Mouse (Mus musculus): Measurements from ENCODE around the gene Stk16. TPM values are rescaled to one million over a fixed set of nuclear protein-coding genes. Genes with fewer than 3 reads are reported as not detected.

The Stk16 gene
- 10 to 100 TPM; 85.6 to 86.0 TPM for total RNA-seq (2021)
- long read RNA-seq, experiment 1, transcript Stk16-201 (8 exons, 2,876 nt): major isoform, 22 of 40 reads
- long read RNA-seq, experiment 1, partial matches to known transcripts: 2 of 40 reads
- long read RNA-seq, experiment 1, other reads (novel, unspliced or antisense): 16 of 40 reads
- long read RNA-seq, experiment 2, transcript Stk16-201 (8 exons, 2,876 nt): major isoform, 16 of 32 reads
- long read RNA-seq, experiment 2, partial matches to known transcripts: 0 of 32 reads
- long read RNA-seq, experiment 2, other reads (novel, unspliced or antisense): 15 of 32 reads

DNA sequence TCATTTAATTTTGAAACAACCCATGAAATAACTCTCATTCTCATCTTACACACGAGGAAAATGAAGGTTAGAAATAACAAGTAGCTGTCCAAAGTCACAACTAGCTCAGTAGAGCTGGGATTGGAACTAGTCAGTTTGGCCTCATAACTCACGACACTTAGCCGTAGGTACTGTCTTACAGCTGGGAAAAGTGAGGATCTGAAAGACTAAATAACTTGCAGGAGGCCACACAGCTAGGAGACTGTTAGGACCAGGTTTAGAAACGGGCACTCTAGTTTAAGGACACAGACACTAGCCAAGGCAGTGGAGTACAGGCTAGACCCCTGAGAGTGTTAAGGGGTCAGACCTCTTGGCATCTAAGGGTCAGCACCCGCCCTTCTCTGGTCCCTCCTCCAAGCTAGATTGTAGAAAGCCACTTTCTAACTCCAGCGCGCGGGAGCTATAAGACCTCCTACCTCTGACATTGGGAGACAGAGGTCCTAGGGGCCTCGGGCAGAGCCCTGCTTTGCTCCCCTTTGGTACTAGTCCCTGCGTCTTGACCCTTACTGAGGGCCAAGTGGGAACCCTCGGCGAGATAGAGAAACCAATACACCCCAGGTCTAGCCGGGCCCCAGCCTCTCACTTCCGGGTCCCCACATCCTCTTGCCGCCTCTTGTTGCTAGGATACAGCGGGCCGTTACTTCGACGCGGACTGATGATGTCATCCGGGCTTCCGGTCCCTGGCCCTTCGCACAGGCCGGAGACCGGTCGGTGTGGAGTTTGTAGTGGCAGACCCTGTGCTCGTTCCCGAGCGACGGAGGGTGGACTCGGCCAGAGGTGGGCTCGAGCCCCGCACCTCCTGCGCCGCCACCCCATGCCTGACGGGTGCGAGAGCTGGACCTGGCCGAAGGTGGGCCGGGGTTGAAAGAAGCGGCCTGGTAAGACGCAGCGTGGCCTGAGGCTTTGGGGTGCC, at the start of gene Stk16, which contains the start of gene Glb1l:
Stk16 (plus strand) TSS at position 703 of the 952 bp plus-strand sequence.
Glb1l (minus strand) TSS at position 678 of the 952 bp plus-strand sequence.
- no peak for TF ChIP-seq CTCF (IDR thresholded peaks at IDR 0.05)
- Histone ChIP-seq H3K4me3 (peak within 1 kb of the TSS; percentile 95), H3K27ac (peak within 1 kb of the TSS; percentile 88)
- peak; percentile 95 to 96 for DNase-seq (ENCODE audit: extremely low spot score in 1 of 2, low spot score in 2 of 2)
- intact Hi-C loops (cut with DNase I): no loop called here

DNA sequence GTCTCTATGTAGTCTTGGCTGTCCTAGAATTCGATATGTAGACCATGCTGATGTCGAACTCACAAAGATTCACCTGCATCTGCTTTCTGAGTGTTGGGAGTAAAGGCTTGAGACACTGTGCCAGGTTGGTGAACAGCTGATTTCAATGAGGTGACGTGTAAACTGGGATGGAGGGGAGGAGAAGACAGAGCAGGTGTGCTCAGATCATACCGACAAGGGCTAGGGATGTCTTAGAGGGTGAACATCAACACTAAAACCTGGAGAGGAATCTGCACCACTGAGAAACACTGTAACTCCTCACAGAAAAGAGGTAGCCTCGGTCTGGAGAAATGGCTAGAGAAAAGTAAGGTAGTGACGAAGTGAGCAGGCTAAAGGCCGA, 42.6 kb upstream of the Stk16 start:
- DNase-seq (ENCODE audit: extremely low spot score in 1 of 2, low spot score in 2 of 2): no peak
- Histone ChIP-seq H3K4me3 (peak overlapping the region; percentile 93), H3K27ac (peak overlapping the region; percentile 95)
- intact Hi-C loops (cut with DNase I): loop anchor here (2.0 kb wide), 1 partner anchor 25 kb away; the partner anchor contains the start of genes Cnppd1 and Retreg2
- TF ChIP-seq CTCF (IDR thresholded peaks at IDR 0.05): no peak

DNA sequence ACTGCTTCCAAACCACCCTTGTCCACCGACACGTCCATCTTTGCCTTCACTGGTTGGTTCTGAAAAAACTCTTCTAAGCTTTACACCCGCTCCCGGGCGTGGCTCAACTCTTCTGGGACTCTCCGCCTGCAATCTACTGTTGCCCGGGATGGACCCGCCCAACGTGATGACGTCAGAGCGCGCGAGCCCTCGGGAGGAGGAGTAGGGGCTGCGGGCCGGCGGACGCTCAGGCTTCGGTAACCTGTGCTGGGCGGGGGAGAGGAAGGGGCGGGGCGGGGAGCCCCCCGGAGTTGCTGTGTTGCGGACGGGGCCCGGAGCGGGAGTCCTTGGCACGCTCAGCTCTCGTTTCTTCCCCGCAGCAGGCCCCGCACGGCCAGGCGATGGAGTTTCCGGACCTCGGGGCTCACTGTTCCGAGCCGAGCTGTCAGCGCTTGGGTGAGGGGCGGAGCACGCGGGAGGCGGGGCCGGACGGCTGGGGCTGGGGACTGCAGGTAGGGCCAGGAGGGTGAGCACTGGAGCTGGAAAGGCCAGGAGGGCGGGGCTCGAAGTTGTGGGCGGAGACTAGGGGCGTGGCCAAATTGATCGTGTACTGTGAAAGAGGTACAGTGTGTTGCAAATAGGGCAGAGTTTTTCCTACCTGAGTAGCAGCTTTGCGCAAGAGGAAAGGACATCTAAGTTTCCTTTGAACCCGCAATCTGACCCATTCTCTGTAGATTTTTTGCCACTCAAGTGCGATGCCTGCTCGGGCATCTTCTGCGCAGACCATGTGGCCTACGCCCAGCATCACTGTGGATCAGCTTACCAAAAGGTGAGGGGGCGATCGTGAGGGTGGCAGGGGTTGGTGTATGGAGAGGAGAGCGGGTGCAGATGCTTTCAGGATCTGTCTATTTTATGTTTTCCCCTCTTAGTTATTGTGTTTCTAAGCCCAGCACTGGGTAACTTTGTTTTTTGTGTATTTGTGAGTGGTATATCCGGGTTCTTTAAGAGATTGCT, 41.9 kb upstream of the Stk16 start, which contains the start of gene Zfand2b:
Zfand2b (plus strand) TSS at position 175 of the 993 bp plus-strand sequence.
- Histone ChIP-seq H3K4me3 (peak within 1 kb of the TSS; percentile 93), H3K27ac (peak within 1 kb of the TSS; percentile 95)
- no peak for TF ChIP-seq CTCF (IDR thresholded peaks at IDR 0.05)
- peak; percentile 94 to 95 for DNase-seq (ENCODE audit: extremely low spot score in 1 of 2, low spot score in 2 of 2)
- intact Hi-C loops (cut with DNase I): loop anchor here (1.0 to 2.0 kb wide), 2 partner anchors 12 to 26 kb away; partner anchors contain the start of genes Abcb6, Cnppd1 and Retreg2

DNA sequence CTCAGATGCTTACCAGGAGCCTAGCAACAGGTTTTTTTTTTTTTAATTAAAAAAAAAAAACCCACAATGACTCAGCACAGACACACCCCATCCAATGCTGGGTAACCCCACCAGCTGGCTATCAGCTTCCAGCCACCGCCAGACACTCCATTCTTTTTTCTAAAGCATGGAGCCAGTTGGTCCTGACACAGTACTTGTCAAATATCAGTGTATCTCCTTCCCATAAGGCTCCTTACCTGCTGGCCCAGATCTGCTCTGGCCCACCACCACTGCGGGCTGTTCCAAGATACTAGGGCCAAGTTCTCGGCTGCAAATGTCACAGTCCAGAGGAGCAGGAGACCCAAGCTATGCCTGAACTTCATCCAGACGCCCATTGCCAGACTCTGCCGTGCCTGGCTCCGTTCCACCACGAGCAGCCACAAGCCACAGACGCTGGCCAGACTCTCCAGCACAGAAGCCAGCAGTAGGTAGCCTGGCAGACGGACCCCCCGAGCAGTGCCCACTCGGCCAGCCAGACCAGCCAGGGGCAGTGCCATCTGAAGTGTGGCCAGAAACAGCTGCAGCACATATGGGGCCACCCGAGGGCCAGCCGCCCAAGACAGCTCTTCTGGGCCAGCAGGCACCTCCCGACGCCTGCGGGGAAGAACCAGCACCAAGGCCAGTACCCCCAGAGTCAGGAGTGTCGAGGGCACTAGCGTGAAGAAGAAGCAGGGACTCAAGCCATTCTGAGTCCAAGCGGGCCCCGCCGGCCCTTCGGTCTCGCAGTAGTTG, 31.1 kb upstream of the Stk16 start:
- H3K27ac ChIP-seq: peak overlapping the region; percentile 29
- intact Hi-C loops (cut with DNase I): loop anchor here (1.0 to 5.0 kb wide), 4 partner anchors 10 to 73 kb away; partner anchors contain the start of genes Cnppd1, Retreg2 and Tuba4a
- H3K4me3 ChIP-seq: peak overlapping the region; percentile 62
- peak; percentile 38 to 41 for DNase-seq (ENCODE audit: extremely low spot score in 1 of 2, low spot score in 2 of 2)
- TF ChIP-seq CTCF (IDR thresholded peaks at IDR 0.05): no peak

DNA sequence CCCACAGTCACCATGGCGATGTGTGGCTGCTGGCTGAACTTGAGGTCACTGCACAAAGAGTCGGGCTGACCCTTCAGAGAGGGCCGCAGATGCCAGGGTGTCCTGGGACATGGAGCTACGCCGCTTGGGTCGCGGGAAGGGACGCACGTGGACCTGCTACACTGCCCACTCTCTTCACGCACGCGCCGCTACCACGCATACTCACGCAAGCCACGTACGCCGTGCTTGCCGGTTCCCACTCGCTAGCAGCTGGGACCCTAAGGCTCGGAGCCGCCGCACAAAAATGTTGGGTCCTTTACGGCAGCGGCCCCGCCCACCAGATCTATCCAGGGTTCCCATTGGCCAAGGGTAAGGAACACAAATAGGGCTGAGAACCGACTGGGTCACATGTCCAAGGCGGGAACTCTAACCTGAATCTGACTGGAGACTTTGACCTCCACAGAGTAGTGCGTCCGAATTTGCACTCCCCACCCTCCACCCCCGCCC, 30.5 kb upstream of the Stk16 start, which contains the start of gene Abcb6:
Abcb6 (minus strand) TSS at position 288 of the 486 bp plus-strand sequence.
- intact Hi-C loops (cut with DNase I): loop anchor here (1.0 to 5.0 kb wide), 4 partner anchors 11 to 72 kb away; partner anchors contain the start of genes Cnppd1, Retreg2 and Tuba4a
- peak within 1 kb of the TSS; percentile 62 for H3K4me3 ChIP-seq
- H3K27ac ChIP-seq: peak within 1 kb of the TSS; percentile 29
- DNase-seq (ENCODE audit: extremely low spot score in 1 of 2, low spot score in 2 of 2): peak; percentile 89 to 92
- no peak for TF ChIP-seq CTCF (IDR thresholded peaks at IDR 0.05)

DNA sequence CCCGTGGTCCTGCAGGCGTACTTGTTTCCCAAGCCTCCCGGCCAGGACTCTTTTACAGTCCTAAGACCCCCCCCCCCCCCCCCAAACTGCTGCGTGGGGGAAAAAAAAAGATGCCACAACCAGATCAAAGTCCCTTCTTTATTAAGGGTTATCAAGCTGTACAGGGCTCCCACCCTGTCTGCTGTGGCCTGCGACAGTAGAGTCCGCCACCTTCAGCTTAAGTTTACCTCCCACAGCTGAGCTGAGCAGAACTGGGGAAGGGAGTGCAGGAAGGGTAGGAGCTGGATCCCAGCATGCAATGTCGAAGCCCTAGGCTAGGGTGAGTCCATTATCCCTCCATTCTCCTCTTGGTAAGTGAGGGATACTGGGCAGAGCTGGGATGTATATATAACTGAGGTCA, 29.9 kb upstream of the Stk16 start:
- H3K4me3 ChIP-seq: no peak overlapping the region; the same call in 1 of the 2 replicates
- intact Hi-C loops (cut with DNase I): loop anchor here (1.0 to 5.0 kb wide), 4 partner anchors 11 to 72 kb away; partner anchors contain the start of genes Cnppd1, Retreg2 and Tuba4a

DNA sequence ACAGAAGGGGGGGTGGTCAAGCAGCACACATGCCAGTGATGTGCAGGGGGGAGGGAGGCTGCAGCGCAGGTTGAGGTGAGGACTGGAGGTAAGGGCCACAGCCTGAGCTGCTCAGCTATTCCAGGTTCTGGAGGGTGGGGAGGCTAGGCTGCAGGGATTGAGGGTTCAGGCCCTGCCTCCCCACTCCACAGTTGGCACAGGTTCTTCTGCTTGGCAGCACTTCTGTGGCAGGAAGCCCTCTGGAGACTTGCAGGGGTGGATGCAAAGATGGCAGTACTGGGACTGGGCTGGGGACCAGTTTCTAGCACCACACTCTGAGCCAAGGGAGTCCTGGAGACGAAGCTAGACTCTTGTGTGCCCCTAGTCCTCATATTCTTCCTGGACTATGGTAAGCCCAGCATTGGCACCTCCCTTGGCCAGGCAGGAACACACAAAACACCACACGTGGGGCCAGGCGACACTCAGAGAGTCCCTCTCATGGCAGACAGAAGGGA, 29.2 kb upstream of the Stk16 start:
- Histone ChIP-seq H3K27ac (no peak overlapping the region), H3K4me3 (no peak overlapping the region)
- intact Hi-C loops (cut with DNase I): loop anchor here (2.0 to 5.0 kb wide), 3 partner anchors 36 to 71 kb away; partner anchors contain the start of genes Cnppd1, Retreg2 and Tuba4a
- TF ChIP-seq CTCF (IDR thresholded peaks at IDR 0.05): no peak
- DNase-seq (ENCODE audit: extremely low spot score in 1 of 2, low spot score in 2 of 2): no peak

More for the DNA sequence above, 29.9 kb upstream of the Stk16 start:
- no peak for DNase-seq (ENCODE audit: extremely low spot score in 1 of 2, low spot score in 2 of 2)
- no peak for TF ChIP-seq CTCF (IDR thresholded peaks at IDR 0.05)
- H3K27ac ChIP-seq: no peak overlapping the region

DNA sequence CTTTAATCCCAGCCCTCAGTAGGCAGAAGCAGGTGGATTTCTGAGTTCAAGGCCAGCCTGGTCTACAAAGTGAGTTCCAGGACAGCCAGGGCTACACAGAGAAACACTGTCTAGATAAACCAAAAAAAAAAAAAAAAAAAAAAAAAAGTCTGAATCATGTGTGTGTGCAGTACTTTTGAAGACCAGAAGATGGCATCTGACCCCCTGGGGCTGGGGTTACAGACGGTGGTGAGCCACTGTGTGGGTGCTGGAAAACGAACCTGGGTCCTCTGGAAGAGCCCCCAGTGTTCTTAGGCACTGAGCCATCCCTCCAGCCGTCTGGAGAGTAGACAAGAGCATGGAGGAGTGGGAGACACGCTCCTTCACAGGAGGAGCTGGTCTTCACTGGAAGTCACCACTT, 28.5 kb upstream of the Stk16 start:
- Histone ChIP-seq H3K27ac (no peak overlapping the region), H3K4me3 (no peak overlapping the region)
- intact Hi-C loops (cut with DNase I): loop anchor here (5.0 kb wide), 2 partner anchors 35 to 70 kb away; partner anchors contain the start of gene Tuba4a
- no peak for DNase-seq (ENCODE audit: extremely low spot score in 1 of 2, low spot score in 2 of 2)
- TF ChIP-seq CTCF (IDR thresholded peaks at IDR 0.05): peak; percentile 33

DNA sequence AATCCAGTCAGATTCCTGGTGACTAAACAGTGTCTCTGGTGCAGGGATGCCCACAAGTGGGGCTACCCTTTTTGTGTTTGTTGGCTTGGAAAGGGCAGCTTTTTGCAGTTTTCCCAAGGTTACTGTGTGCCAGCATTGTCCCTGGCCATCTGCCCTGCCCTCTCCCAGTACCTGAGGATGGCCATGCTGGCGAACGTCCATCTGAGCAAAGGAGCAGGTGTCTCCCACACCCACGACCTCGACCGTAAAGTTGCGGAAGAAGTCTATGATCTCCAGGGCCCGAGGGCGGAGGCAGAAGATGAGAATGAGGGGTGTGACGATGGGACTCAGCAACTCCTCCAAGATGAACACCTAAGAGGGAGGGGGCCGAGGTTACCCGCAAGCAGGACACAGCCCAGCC, 25.1 kb upstream of the Stk16 start:
- no peak for TF ChIP-seq CTCF (IDR thresholded peaks at IDR 0.05)
- Histone ChIP-seq H3K27ac (no peak overlapping the region), H3K4me3 (no peak overlapping the region)
- intact Hi-C loops (cut with DNase I): no loop called here
- no peak for DNase-seq (ENCODE audit: extremely low spot score in 1 of 2, low spot score in 2 of 2)

Data from left cerebral cortex, adult 2 months (tissue).